Mouse (Mus musculus) common myeloid progenitor, adult 5-6 weeks (primary cell): ENCODE measurements around the gene Hsd17b6. TPM values are rescaled to one million over a fixed set of nuclear protein-coding genes. Genes with fewer than 3 reads are reported as not detected.

Experiments used
- ATAC-seq: replicated peaks from 2 replicates; pipeline ENCODE4 v1.8.0; 2016; ENCODE audit warnings: low read depth, mild to moderate bottlenecking, moderate TSS enrichment, inconsistent platforms; ENCODE audit not compliant: poor library complexity, severe bottlenecking
- total RNA-seq: library from RNA; stranded (forward); fragments of 200-1000, 187-1606 nt; gene quantifications from 2 replicates; pipeline ENCODE4 v1.2.3, GENCODE M21; 2017

Hsd17b6 gene
- total RNA-seq, 1 experiment from 2014 or later: not detected

DNA sequence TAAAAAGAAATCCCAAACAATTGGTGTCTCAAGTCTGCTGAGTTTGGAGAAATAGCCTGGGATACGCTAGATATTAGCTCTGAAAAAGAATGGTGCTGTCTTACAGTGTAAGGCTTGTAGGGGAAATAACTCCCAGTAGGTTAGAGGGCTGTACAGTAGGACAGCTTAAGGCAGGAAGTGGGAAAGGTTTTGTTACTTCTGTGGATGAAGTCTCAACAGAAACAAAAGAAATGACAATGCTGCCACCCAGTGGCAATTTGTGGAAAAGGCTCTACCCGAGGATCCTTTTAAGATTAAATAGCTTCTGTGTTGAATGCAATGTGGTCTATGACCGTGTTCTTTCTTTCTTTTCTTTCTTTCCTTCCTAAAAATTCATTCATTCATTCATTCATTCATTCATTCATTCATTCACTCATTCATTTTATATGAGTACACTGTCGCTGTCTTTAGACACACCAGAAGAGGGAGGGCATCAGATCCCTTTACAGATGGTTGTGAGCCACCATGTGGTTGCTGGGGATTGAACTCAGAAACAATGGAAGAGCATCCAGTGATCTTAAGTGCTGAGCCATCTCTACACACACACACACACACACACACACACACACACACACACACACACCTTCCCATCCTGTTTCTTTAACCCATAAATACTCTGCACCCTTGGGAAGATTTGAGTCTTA is 937 bp upstream of the Hsd17b6 start:
- peak; percentile 96 for ATAC-seq

- ATAC-seq: no peak
Measured at GRCm38 (mm10) chr10:128005479-128005878, 1.9 kb downstream of the Hsd17b6 start.

GRCm38 (mm10) chr10:128004918-128005317 is 2.5 kb downstream of the Hsd17b6 start:
- no peak for ATAC-seq

DNA sequence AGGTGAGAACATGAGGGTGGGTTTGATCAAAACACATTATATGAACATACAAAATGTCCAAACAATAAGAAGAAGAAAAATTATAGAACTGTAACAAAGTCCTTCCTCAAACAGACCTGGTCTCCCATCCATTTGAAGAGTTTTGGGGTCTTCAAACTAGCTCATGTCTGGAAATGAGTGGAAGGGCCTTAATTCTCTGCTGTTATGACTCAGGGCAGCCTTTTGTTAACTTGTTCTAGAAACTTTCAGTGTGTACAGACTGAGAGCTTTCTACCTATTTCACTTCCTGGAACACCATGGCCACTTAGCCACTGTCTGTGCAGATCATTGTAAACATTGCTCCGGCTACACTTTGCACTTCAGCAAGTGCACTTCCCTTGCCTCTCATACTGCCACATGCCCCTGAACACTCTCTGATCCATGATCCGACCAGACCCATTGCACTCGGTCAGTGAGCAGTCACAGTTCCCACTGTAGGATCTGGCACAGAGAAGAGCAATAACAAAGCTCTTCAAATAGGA is 4.1 kb downstream of the Hsd17b6 start:
- ATAC-seq: no peak

- ATAC-seq: no peak
Measured at GRCm38 (mm10) chr10:127998260-127998659, 9.2 kb downstream of the Hsd17b6 start.

- ATAC-seq: no peak
Measured at GRCm38 (mm10) chr10:127996690-127997089, 10.7 kb downstream of the Hsd17b6 start.

- no peak for ATAC-seq
Measured at GRCm38 (mm10) chr10:127985601-127986000, 21.8 kb downstream of the Hsd17b6 start.

DNA sequence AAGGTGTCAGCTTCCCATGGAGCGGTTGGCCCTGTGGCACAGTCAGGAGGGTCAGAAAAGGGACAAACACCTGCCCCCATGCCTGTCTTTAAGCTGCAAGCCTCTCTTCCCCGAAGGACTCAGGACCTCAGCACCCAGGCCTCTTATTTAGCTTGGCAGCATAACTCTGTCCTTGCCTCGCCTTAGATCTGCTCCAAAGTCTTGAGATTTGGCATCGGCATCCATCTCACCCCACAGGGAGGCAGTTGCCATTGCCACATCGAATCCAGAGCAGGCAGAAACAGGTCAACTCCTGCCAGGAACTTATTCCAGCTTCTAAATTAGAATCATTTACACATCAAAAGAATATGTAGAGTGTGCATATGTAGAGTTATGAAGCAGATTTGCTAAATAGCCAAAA is 22.8 kb downstream of the Hsd17b6 start:
- no peak for ATAC-seq

GRCm38 (mm10) chr10:127975503-127975902 is 31.9 kb downstream of the Hsd17b6 start:
- ATAC-seq: no peak

GRCm38 (mm10) chr10:127974062-127974461 is 33.3 kb downstream of the Hsd17b6 start:
- ATAC-seq: no peak

DNA sequence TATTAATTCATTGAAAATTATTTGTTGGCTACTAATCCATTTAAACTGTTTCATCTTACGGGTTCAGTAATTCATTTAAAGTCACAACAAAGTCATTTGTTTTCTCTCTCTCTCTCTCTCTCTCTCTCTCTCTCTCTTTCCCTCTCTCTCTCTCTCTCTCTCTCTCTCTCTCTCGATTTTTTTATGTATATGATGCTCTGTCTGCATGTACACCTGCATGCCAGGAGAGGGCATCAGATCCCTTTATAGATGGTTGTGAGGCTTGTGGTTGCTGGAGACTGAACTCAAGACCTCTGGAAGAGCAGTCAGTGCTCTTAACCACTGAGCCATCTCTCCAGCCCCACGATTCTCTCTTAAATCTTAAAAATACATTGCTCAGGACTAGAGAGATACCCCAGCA is 36.3 kb downstream of the Hsd17b6 start:
- ATAC-seq: no peak

- no peak for ATAC-seq
Measured at GRCm38 (mm10) chr10:127970359-127970831, 37.0 kb downstream of the Hsd17b6 start.

DNA sequence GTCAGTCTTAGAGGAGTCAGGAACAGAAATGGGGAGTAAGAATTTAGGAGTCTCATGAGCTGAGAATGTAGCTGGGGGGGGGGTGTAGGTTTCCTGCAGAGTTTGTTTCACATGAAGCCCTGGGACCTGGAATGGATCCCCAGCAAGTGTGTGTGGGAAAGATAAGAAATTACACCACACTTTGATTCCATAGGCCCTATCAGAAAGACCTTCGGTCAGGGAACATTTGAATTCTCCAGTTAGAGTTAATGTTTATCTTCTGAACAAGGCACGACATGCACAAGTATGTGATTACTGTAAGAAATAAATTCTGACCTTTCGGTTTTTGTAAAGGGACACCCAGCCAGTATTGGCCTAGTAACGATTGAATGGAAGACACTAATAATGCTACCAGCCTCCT is 37.6 kb downstream of the Hsd17b6 start:
- ATAC-seq: no peak

DNA sequence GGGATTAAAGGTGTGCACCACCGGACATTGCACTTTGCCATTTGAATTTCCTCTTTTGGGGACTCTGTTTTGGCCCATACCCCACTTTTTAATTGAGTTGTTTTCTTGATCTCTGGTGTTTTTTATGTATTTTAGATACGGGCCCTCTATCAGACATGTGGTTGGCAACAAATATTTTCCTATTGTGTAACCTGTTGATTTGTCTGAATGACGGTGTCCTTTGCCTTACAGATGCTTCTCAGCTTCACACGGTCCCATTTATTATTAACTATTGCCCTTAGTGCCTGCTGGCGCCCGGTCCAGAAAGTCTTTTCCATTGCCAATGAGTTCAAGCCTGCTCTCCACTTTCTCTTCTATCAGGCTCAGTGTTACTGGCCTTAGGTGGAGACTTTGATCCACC is 40.9 kb downstream of the Hsd17b6 start:
- no peak for ATAC-seq

DNA sequence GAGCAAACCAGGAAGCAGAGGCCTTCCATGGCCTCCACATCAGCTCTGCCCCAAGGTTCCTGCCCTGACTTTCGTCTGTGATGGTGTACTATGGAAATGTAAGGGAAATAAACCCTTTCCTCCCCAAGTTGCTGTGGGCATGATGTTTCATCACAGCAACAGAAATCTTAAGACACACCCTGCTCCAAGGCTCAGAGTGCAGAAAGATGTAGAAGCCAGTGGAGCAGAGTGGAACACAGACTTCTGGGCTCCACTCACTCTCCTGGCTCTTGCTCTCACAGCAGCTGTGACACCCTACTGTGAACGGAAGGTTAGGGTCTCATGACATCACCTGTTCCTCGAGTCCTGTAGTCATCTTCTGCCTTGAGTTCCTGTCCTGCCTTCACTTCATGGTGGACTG is 43.4 kb downstream of the Hsd17b6 start:
- ATAC-seq: no peak

DNA sequence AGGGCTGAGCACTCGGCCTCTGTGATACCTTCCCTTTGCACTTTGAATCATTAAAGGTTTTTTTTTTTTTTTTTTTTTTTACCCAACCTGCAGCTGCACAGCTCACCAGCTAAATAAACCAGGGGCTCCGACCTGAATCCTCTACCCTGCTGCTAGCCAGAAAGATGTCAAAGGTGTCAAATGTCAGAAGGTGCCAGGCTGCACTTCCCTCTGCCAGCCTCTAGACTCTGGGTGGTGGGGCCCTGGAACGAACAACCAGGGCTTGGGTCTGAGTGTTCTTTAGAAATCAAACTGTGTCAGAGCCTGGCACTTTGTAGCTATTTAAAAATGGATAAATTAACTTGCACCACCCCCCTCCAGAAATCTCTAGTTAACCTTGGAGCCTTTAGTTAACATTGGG is 45.0 kb downstream of the Hsd17b6 start:
- ATAC-seq: no peak

GRCm38 (mm10) chr10:127959161-127959679 is 48.2 kb downstream of the Hsd17b6 start:
- no peak for ATAC-seq

- ATAC-seq: peak; percentile 69
Measured at GRCm38 (mm10) chr10:127956168-127956816, 51.1 kb downstream of the Hsd17b6 start.

DNA sequence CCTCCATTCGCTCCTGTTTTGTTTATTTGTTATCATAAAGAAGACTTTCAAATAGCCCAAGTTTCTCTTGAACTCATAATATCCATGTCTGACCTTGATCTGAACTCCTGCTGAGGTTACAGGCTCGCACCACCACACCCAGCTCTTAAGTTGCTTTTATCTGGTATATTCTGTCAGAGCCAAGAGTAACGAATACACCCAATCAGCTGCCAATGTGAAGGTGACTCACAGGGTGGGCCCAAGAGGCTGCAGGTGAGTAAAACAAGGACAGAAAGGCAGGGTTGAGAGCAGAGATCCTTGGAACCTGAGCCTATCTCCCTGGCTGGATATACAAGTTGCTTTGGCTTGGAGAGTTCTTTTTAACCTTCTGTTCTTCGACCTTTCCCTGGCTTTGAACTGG is 52.4 kb downstream of the Hsd17b6 start:
- no peak for ATAC-seq

DNA sequence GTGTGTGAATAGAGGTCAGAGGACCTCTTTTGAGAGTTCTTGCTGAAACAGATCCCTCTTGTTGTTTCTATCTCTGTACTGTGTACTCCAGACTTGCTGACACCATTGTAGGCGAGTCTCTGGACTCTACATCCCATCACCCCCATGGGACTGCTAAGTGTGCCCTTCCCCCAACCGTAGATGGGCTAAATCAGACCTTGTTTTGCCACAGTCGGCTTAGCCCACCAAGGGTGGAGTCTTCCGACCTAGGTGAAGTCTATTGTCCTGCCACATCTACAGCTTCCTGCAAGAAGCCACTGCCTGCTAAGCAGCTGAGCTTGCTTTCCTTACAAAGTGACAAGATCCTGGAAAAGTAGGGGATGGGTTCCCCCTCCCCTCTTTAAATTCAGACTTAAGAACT is 55.6 kb downstream of the Hsd17b6 start:
- no peak for ATAC-seq

DNA sequence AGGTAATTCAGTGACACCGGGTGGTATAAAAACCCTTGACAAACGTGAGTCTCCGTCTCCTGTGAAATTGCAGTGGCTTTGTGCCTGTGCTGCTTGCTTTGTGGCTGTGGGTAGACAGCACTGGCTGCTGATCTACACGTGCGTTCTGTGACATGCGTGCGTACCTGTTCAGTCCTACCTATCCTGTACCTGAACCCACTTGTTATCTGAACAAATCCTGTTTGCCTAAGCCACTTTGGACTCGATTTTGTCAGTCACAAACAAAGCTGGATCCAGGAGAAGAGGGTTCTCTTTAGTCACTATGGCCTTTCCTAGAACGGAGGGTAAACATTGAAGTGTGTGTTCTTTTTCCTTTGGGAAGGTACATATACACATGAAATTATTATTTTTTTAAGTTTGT is 56.0 kb downstream of the Hsd17b6 start:
- ATAC-seq: no peak
